Mouse (Mus musculus): ENCODE measurements around the gene Mllt10. TPM values are rescaled to one million over a fixed set of nuclear protein-coding genes. Genes with fewer than 3 reads are reported as not detected.

The Mllt10 gene
- polyA plus RNA-seq, 2 experiments: 33.4 to 52.7 TPM

- ATAC-seq (ENCODE audit: low FRiP score, low read depth): peak; percentile 13; the same call in 1 of the 2 replicates
- no peaks in the 10 kb centered on the region for H3K36me3 ChIP-seq (ENCODE audit: control insufficient read depth, insufficient read depth, low read length)
- H3K27ac ChIP-seq (replicated peaks; ENCODE audit: low read depth, low read length): peak overlapping the region; percentile 97
- no peak for TF ChIP-seq POLR2A (IDR thresholded peaks at IDR 0.05; ENCODE audit: borderline replicate concordance, extremely low read depth, insufficient read depth, insufficient read length)
- H3K4me2 ChIP-seq (replicated peaks; ENCODE audit: low read depth, low read length, severe bottlenecking): peak overlapping the region; percentile 98
- H3K4me3 ChIP-seq (replicated peaks; ENCODE audit: low read length): peak overlapping the region; percentile 59
- no peaks in the 10 kb centered on the region for H3K27me3 ChIP-seq (ENCODE audit: control insufficient read depth, insufficient read depth, low read length)
- H3K9me3 ChIP-seq (ENCODE audit: control insufficient read depth, low read length): no peaks in the 10 kb centered on the region
- WGBS: under 1% methylated on average over 44 of the region's 44 CpGs
- no peak for DNase-seq (ENCODE audit: low spot score)
- H3K4me1 ChIP-seq (ENCODE audit: control insufficient read depth, insufficient read depth, low read length): peaks cover 16% of the 10 kb centered on the region
- peak overlapping the region; percentile 37 for H3K9ac ChIP-seq (ENCODE audit: low read depth, low read length, severe bottlenecking)
Measured at GRCm38 (mm10) chr2:18026116-18026947, 28.7 kb upstream of the Mllt10 start.

DNA sequence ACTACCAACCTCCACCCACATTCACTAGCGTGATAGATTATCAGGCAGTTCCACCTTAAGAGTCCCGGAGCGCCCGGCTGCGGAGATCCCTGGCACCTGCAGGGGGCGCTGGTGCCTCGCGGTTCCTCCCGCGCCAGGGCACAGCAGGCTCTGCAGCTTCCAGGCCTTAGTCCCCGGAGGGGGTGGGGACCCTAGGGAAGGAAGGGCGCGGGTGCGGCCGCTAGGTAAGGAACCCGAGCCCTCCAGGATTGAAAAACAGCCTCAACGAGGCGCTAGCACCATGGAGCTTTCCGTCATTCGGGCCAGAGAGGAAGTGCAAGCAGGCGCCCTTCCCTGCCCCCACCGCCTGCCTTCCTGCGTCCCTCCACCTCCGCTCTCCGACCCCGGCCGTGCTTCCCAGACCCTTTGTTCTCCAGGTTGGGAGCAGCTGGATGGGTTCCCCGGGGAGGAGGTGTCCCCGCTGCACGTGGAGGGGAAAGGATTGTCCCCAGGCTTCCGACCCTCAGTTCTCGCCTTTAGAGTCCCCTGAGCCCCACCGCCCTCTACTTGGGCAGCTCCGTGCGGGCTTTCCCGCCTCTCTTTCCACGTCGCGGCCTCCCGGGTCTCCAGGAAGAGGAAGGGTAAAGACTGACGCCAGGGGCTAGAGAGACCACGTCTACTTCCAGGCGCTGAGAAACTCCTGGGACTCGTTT is 27.4 kb upstream of the Mllt10 start:
- H3K27ac ChIP-seq (replicated peaks; ENCODE audit: low read depth, low read length): peak overlapping the region; percentile 97
- H3K36me3 ChIP-seq (ENCODE audit: control insufficient read depth, insufficient read depth, low read length): no peaks in the 10 kb centered on the region
- H3K4me1 ChIP-seq (ENCODE audit: control insufficient read depth, insufficient read depth, low read length): peaks cover 27% of the 10 kb centered on the region
- peak overlapping the region; percentile 59 for H3K4me3 ChIP-seq (replicated peaks; ENCODE audit: low read length)
- ATAC-seq (ENCODE audit: low FRiP score, low read depth) (peak; percentile 76), DNase-seq (ENCODE audit: low spot score) (peak; percentile 95)
- peak overlapping the region; percentile 98 for H3K4me2 ChIP-seq (replicated peaks; ENCODE audit: low read depth, low read length, severe bottlenecking)
- no peaks in the 10 kb centered on the region for H3K9me3 ChIP-seq (ENCODE audit: control insufficient read depth, low read length)
- H3K9ac ChIP-seq (ENCODE audit: low read depth, low read length, severe bottlenecking): peak overlapping the region; percentile 86
- no peaks in the 10 kb centered on the region for H3K27me3 ChIP-seq (ENCODE audit: control insufficient read depth, insufficient read depth, low read length)
- under 1% methylated on average over 38 of the region's 44 CpGs for WGBS
- TF ChIP-seq POLR2A (IDR thresholded peaks at IDR 0.05; ENCODE audit: borderline replicate concordance, extremely low read depth, insufficient read depth, insufficient read length): no peak; the same call in 1 of the 2 replicates

DNA sequence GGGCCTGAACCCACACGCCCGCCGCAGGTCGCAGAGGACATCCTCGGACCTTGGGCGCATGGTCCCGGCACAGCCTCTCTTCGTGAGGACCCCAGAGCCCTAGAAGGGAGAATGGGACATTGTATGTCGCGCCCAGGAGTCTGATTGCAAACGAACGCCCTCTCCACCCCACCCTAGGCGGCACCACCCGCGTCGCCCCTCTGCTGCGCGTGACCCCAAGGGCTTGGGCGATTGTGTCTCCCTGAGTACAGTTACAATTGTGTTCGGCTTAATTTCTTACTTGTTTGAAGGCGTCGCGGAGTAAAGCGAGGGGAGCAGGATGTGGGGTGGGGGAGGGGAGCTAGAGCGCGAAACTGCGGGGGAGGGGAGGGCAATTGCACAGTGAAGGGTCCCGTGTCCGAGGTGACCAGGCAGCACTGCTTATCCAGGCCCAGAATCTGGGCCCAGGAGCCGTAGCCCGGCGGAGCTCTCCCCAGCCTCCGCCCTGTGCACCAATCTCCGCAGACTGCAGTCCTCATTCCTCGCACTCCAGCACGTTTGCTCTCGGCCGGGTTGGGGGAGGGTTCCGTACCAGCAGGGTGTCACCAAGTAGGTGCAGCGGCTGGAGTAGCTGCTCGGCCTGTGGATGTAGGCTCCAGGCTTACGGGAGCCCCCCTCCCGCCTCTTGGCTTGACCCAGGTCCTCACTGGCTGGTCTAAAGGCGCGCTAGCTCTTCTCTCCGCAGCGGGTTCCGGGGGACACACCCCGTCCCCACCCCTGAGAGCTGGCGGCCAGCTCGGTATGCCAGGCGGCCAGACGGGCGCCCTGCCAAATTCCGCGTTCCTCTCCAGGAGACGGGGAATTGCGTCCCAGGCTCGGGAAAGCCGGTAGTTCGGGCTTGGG is 26.7 kb upstream of the Mllt10 start:
- Histone ChIP-seq H3K27ac (replicated peaks; ENCODE audit: low read depth, low read length) (peak overlapping the region; percentile 97), H3K4me1 (ENCODE audit: control insufficient read depth, insufficient read depth, low read length) (peaks cover 27% of the 10 kb centered on the region), H3K9ac (ENCODE audit: low read depth, low read length, severe bottlenecking) (peak overlapping the region; percentile 86), H3K27me3 (ENCODE audit: control insufficient read depth, insufficient read depth, low read length) (no peaks in the 10 kb centered on the region), H3K4me3 (replicated peaks; ENCODE audit: low read length) (peak overlapping the region; percentile 59), H3K9me3 (ENCODE audit: control insufficient read depth, low read length) (no peaks in the 10 kb centered on the region), H3K4me2 (replicated peaks; ENCODE audit: low read depth, low read length, severe bottlenecking) (peak overlapping the region; percentile 98), H3K36me3 (ENCODE audit: control insufficient read depth, insufficient read depth, low read length) (no peaks in the 10 kb centered on the region)
- ATAC-seq (ENCODE audit: low FRiP score, low read depth) (peak; percentile 67), DNase-seq (ENCODE audit: low spot score) (peak; percentile 91)
- WGBS: under 1% methylated on average over 52 of the region's 61 CpGs
- 0 out of 2 replicates have a peak, but pooled peaks have one; percentile 52 for TF ChIP-seq POLR2A (IDR thresholded peaks at IDR 0.05; ENCODE audit: borderline replicate concordance, extremely low read depth, insufficient read depth, insufficient read length)

DNA sequence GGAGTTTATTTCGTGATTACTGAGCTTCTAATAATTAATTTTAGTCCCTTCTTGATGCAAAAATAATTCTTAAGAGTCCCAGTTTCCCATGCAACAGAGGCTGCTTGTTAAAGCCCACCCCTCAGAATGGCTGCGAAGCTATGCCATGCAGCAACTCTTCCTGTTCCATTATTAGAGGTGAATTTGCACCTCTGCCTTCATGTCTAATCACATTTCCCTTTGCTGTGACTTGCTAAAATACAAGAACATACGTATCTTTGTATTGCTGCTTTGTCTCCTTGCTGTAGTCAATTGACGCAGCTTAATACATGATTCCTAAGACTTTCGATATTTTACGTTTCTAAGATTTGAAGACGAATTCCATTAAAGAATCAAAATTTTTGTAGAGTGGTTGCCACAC is 25.4 kb upstream of the Mllt10 start:
- peaks cover 29% of the 10 kb centered on the region for H3K4me1 ChIP-seq (ENCODE audit: control insufficient read depth, insufficient read depth, low read length)
- TF ChIP-seq POLR2A (IDR thresholded peaks at IDR 0.05; ENCODE audit: borderline replicate concordance, extremely low read depth, insufficient read depth, insufficient read length): no peak
- ATAC-seq (ENCODE audit: low FRiP score, low read depth): no peak
- H3K9me3 ChIP-seq (ENCODE audit: control insufficient read depth, low read length): no peaks in the 10 kb centered on the region
- H3K9ac ChIP-seq (ENCODE audit: low read depth, low read length, severe bottlenecking): no peak overlapping the region
- no peak for DNase-seq (ENCODE audit: low spot score)
- no peak overlapping the region for H3K4me3 ChIP-seq (replicated peaks; ENCODE audit: low read length)
- 83% methylated on average over 7 of the region's 7 CpGs for WGBS
- H3K27ac ChIP-seq (replicated peaks; ENCODE audit: low read depth, low read length): no peak overlapping the region
- no peak overlapping the region for H3K4me2 ChIP-seq (replicated peaks; ENCODE audit: low read depth, low read length, severe bottlenecking)
- no peaks in the 10 kb centered on the region for H3K27me3 ChIP-seq (ENCODE audit: control insufficient read depth, insufficient read depth, low read length)
- H3K36me3 ChIP-seq (ENCODE audit: control insufficient read depth, insufficient read depth, low read length): no peaks in the 10 kb centered on the region

- H3K4me2 ChIP-seq (replicated peaks; ENCODE audit: low read depth, low read length, severe bottlenecking): 0 out of 2 replicates have a peak overlapping the region, but pooled peaks have one; percentile 97
- H3K4me1 ChIP-seq (ENCODE audit: control insufficient read depth, insufficient read depth, low read length): peaks cover 27% of the 10 kb centered on the region
- DNase-seq (ENCODE audit: low spot score) (no peak), ATAC-seq (ENCODE audit: low FRiP score, low read depth) (no peak)
- TF ChIP-seq POLR2A (IDR thresholded peaks at IDR 0.05; ENCODE audit: borderline replicate concordance, extremely low read depth, insufficient read depth, insufficient read length): no peak
- no peak overlapping the region for H3K27ac ChIP-seq (replicated peaks; ENCODE audit: low read depth, low read length)
- H3K9ac ChIP-seq (ENCODE audit: low read depth, low read length, severe bottlenecking): no peak overlapping the region
- H3K36me3 ChIP-seq (ENCODE audit: control insufficient read depth, insufficient read depth, low read length): no peaks in the 10 kb centered on the region
- 71% methylated on average over 8 of the region's 8 CpGs for WGBS
- H3K4me3 ChIP-seq (replicated peaks; ENCODE audit: low read length): no peak overlapping the region
- H3K9me3 ChIP-seq (ENCODE audit: control insufficient read depth, low read length): no peaks in the 10 kb centered on the region
- no peaks in the 10 kb centered on the region for H3K27me3 ChIP-seq (ENCODE audit: control insufficient read depth, insufficient read depth, low read length)
Measured at GRCm38 (mm10) chr2:18030581-18030980, 24.5 kb upstream of the Mllt10 start.
